Mouse (Mus musculus) liver, postnatal 0 days (tissue): Measurements from ENCODE around the gene Napepld. TPM values are rescaled to one million over a fixed set of nuclear protein-coding genes. Genes with fewer than 3 reads are reported as not detected.

ENCODE experiments used
- ATAC-seq: fragments of 200-750 bp; cut with Nextera tagmentation; 2 replicates; pipeline ENCODE4 v1.8.0; 2017; ENCODE audit warnings: mild to moderate bottlenecking, moderate library complexity
- DNase-seq: peaks from one replicate; pipeline ENCODE4 v3.0.0-alpha.2; 2016
- H3K27ac ChIP-seq: fragments of 300-500 bp; sonication (generic); 2 replicates; pipeline ENCODE4 v1.5.1; 2014; ENCODE audit warnings: antibody characterized with exemption, moderate library complexity, mild to moderate bottlenecking, low read depth
- H3K27me3 ChIP-seq: fragments of 300-500 bp; sonication (generic); 2 replicates; pipeline ENCODE4 v1.6.1; 2014; ENCODE audit warnings: low read length, control low read depth, mixed read lengths; ENCODE audit not compliant: insufficient read depth
- H3K36me3 ChIP-seq: fragments of 300-500 bp; sonication (generic); replicated peaks from 2 replicates; pipeline ENCODE4 v1.6.1; 2014; ENCODE audit warnings: mild to moderate bottlenecking, control low read depth, low read length, moderate library complexity, mixed read lengths; ENCODE audit not compliant: insufficient read depth
- H3K4me1 ChIP-seq: fragments of 300-500 bp; sonication (generic); 2 replicates; pipeline ENCODE4 v1.6.1; 2014; ENCODE audit warnings: antibody characterized with exemption, mild to moderate bottlenecking, control low read depth; ENCODE audit not compliant: insufficient read depth
- H3K4me2 ChIP-seq: fragments of 300-500 bp; sonication (generic); 2 replicates; pipeline ENCODE4 v1.6.1; 2014; ENCODE audit warnings: low read depth, mild to moderate bottlenecking, low read length, moderate library complexity, mixed read lengths
- H3K4me3 ChIP-seq: fragments of 300-500 bp; sonication (generic); 2 replicates; pipeline ENCODE4 v1.5.1; 2014; ENCODE audit warnings: low read depth, low read length
- H3K9ac ChIP-seq: fragments of 300-500 bp; sonication (generic); replicated peaks from 2 replicates; pipeline ENCODE4 v1.6.1; 2014; ENCODE audit warnings: mild to moderate bottlenecking, moderate library complexity
- H3K9me3 ChIP-seq: fragments of 300-500 bp; sonication (generic); 2 replicates; pipeline ENCODE4 v1.6.1; 2016; ENCODE audit warnings: mild to moderate bottlenecking, control low read depth, low read length, mixed read lengths
- CTCF ChIP-seq: sonication (generic); IDR thresholded peaks from 2 replicates; pipeline ENCODE4 v1.5.1; 2016; ENCODE audit warnings: antibody characterized with exemption, low read depth
- EP300 ChIP-seq: IDR thresholded peaks from 2 replicates; pipeline ENCODE4 v1.6.1; 2016; ENCODE audit warnings: antibody characterized with exemption, low read depth, mild to moderate bottlenecking
- WGBS: fragments of 180-500 bp; shearing (Covaris S2); extraction: QIAGEN DNeasy Blood & Tissue Kit; methylation state at CpG from one replicate; pipeline ENCODE4 v1.1.7; 2014; ENCODE audit not compliant: insufficient replicate concordance; 5-methylcytosine and 5-hydroxymethylcytosine counted together
- polyA plus RNA-seq: library from polyadenylated mRNA; unstranded; fragments of >200 nt; fragmentation: Nextera tagmentation; extraction: Ambion mirVana; gene quantifications from 2 replicates; pipeline ENCODE4 v1.2.1, GENCODE M21; 2015

The Napepld gene
- polyA plus RNA-seq, 1 experiment from 2014 or later = 0.53 TPM

DNA sequence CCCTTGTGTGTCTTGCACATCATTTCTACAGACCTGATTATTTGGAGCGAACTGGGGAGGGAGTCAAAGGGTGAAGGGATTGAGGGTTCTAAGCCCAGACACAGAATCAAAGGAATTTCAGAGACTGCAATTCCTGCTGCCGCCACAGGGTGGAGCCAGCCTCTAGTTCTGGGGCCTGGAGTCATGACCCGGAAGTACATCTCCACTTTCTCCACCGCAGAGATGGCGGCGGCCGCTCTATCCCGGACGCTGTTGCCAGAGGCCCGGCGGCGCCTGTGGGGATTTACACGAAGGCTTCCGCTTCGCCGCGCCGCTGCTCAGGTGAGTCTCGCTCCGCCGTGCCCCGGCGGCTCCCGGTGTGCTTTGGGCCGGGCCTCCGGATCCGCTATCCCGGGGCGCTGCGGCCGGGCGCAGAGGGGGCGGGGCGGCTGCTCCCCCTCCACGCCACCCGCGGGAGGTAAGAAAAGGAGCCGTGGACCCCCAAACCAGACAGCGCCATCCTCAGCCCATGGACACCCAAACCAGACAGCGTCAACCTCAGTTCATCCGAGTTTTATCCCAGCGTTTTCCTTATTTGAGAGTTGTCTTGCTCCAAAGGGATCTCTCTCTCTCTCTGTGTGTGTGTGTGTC lies 35.9 kb upstream of the Napepld start, which contains the start of gene Pmpcb:
TSS of gene Pmpcb (plus strand) at position 186 of the 630 bp plus-strand sequence.
- H3K9ac ChIP-seq = peak within 1 kb of the TSS; percentile 72
- TF ChIP-seq EP300 (no peak), CTCF (peak; percentile 98)
- peak within 1 kb of the TSS; percentile 74 for H3K4me2 ChIP-seq
- H3K36me3 ChIP-seq = peaks cover 21% of the 10 kb centered on the region
- H3K4me1 ChIP-seq = peaks cover 9% of the 10 kb centered on the region
- H3K27ac ChIP-seq = peak within 1 kb of the TSS; percentile 58
- H3K9me3 ChIP-seq = no peaks in the 10 kb centered on the region
- peak within 1 kb of the TSS; percentile 75 for H3K4me3 ChIP-seq
- DNase-seq = peak; percentile 89
- 2% methylated on average over 40 of the region's 42 CpGs for WGBS
- H3K27me3 ChIP-seq = no peaks in the 10 kb centered on the region
- peak; percentile 91 for ATAC-seq

DNA sequence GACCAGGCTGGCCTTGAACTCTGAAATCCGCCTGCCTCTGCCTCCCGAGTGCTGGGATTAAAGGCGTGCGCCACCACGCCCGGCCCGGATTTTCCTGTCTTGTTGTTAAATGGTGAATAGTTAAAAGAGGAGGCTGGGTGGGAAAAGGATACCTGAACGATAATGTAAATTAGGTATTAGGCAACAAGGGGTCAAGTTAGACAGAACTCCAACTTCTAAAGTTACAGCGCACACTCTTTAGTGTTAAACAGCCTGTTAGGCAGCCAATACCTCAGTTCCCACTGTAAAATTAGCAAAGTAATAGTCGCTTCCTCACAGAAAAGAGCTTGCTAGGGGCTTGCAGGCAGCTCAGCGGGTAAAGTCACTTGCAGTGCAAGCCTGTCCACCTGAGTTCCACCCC lies 34.9 kb upstream of the Napepld start:
- Histone ChIP-seq H3K9ac (no peak overlapping the region), H3K36me3 (peaks cover 12% of the 10 kb centered on the region), H3K4me2 (no peak overlapping the region), H3K9me3 (no peaks in the 10 kb centered on the region), H3K27ac (no peak overlapping the region), H3K4me1 (peaks cover 9% of the 10 kb centered on the region), H3K4me3 (no peak overlapping the region), H3K27me3 (no peaks in the 10 kb centered on the region)
- DNase-seq (no peak), ATAC-seq (no peak)
- TF ChIP-seq CTCF (no peak), EP300 (no peak)
- WGBS = 76% methylated on average over 11 of the region's 11 CpGs

GRCm38 (mm10) chr5:21735584-21735983 lies 34.4 kb upstream of the Napepld start:
- peak; percentile 50 for ATAC-seq
- 16% methylated on average over 10 of the region's 10 CpGs for WGBS
- no peak overlapping the region for H3K27ac ChIP-seq

GRCm38 (mm10) chr5:21735100-21735499 lies 33.9 kb upstream of the Napepld start:
- H3K36me3 ChIP-seq = peaks cover 8% of the 10 kb centered on the region; the same call in 1 of the 2 replicates
- no peak overlapping the region for H3K9ac ChIP-seq
- no peak for ATAC-seq
- no peak for DNase-seq
- peak overlapping the region; percentile 42 for H3K4me3 ChIP-seq
- H3K4me1 ChIP-seq = peaks cover 9% of the 10 kb centered on the region
- peak overlapping the region; percentile 56 for H3K4me2 ChIP-seq
- TF ChIP-seq EP300 (no peak), CTCF (no peak)
- WGBS = 76% methylated on average over 20 of the region's 20 CpGs
- H3K9me3 ChIP-seq = no peaks in the 10 kb centered on the region
- no peaks in the 10 kb centered on the region for H3K27me3 ChIP-seq
- H3K27ac ChIP-seq = no peak overlapping the region

More at GRCm38 (mm10) chr5:21735584-21735983, 34.4 kb upstream of the Napepld start:
- TF ChIP-seq EP300 = no peak
- peak; percentile 87 for TF ChIP-seq CTCF
- Histone ChIP-seq H3K36me3 (peaks cover 11% of the 10 kb centered on the region), H3K27me3 (no peaks in the 10 kb centered on the region), H3K9me3 (no peaks in the 10 kb centered on the region), H3K9ac (no peak overlapping the region), H3K4me3 (peak overlapping the region; percentile 42), H3K4me1 (peaks cover 9% of the 10 kb centered on the region), H3K4me2 (peak overlapping the region; percentile 56)
- peak; percentile 86 for DNase-seq

DNA sequence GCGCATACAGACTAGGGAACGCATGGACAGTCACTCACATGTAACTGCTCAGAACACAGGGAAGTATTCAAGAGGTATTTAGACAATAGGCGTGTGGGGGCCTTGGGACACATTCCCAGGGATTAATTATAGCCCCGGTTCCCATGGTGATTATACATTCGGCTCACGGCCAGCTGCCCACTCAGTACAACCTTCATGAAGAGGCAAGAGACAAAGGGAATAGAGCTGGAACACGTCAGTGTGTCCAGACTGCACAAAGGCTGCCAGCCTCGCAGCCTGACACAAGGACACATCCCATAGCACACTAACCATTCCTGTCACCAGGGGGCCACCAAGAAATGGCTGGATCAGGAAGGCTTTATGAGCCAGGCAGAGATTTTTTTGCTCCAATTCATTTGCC lies 31.7 kb upstream of the Napepld start:
- no peaks in the 10 kb centered on the region for H3K9me3 ChIP-seq
- TF ChIP-seq EP300 (no peak), CTCF (peak; percentile 47)
- H3K27ac ChIP-seq = no peak overlapping the region
- H3K4me3 ChIP-seq = no peak overlapping the region
- H3K4me1 ChIP-seq = peaks cover 3% of the 10 kb centered on the region
- 62% methylated on average over 8 of the region's 8 CpGs for WGBS
- H3K9ac ChIP-seq = no peak overlapping the region
- no peak overlapping the region for H3K4me2 ChIP-seq
- no peaks in the 10 kb centered on the region for H3K27me3 ChIP-seq
- DNase-seq (no peak), ATAC-seq (no peak)
- no peaks in the 10 kb centered on the region for H3K36me3 ChIP-seq

- no peaks in the 10 kb centered on the region for H3K4me1 ChIP-seq
- H3K27ac ChIP-seq = no peak overlapping the region
- DNase-seq (no peak), ATAC-seq (no peak)
- H3K4me2 ChIP-seq = no peak overlapping the region
- H3K4me3 ChIP-seq = no peak overlapping the region
- no peaks in the 10 kb centered on the region for H3K9me3 ChIP-seq
- 88% methylated on average over 3 of the region's 3 CpGs for WGBS
- no peaks in the 10 kb centered on the region for H3K36me3 ChIP-seq
- H3K27me3 ChIP-seq = no peaks in the 10 kb centered on the region
- TF ChIP-seq EP300 (no peak), CTCF (no peak)
- no peak overlapping the region for H3K9ac ChIP-seq
Measured at GRCm38 (mm10) chr5:21732177-21732911, 31.1 kb upstream of the Napepld start.
